Mouse (Mus musculus): ENCODE measurements around the gene Cracr2a. TPM values are rescaled to one million over a fixed set of nuclear protein-coding genes. Genes with fewer than 3 reads are reported as not detected.
"Not testable (repeated sequence)": the region's sequence is repeated elsewhere in the genome, so short reads cannot be mapped to it uniquely, and the experiment has no call there.

Gene Cracr2a
- polyA plus RNA-seq (2012; fragmentation: generic; extraction: Trizol) = 0.01 TPM
- long read RNA-seq, experiment 1 = 0 reads
- long read RNA-seq, experiment 2 = 0 reads

DNA sequence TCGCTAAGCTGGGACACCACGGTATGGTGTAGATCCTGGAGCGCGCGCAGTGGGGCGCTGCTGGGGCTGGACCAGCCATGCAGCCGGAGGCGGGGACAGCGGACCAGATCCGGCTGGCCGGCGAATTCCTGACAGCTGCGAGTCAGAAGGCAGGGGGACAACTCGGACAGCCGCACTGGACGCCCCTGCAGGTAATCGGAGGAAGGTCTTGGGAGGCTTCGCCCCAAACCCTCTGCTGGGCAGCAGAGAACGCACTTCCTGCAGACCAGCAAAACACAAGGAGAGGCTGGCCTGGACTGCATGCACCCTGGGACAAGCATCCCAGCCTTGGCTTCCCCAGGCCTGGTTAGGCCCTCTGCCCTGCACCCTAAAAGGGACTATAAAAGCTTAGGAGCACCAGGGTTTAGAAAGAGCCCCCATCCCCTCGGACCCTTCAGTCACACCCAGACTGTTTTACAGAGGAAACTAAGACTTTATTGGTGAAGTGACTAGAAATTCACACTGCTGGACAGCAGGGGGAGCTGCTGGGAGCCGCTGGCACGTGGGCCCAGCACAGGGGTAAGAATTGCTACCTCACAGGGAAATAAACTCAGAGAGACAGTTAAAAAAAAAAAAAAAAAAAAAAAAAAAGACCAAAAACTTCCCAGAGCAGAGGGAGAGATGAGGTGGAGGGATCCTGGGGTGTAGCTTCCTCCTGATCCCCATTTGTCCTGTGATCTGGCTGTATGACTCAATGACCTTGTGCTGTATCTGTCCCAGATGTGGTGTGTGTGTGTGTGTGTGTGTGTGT, at the start of gene Cracr2a:
Gene Cracr2a, plus strand, starts transcription at position 108 of the 790 bp plus-strand sequence.
- no peak within 1 kb of the TSS for H3K4me3 ChIP-seq (ENCODE audit: insufficient read depth, poor library complexity, severe bottlenecking)
- H3ac ChIP-seq (ENCODE audit: control insufficient read depth, insufficient read length, low read depth) = no peak within 1 kb of the TSS
- peaks cover 5% of the 10 kb centered on the region for H3K27me3 ChIP-seq (ENCODE audit: control insufficient read depth, insufficient read depth, insufficient read length)
- TF ChIP-seq FOSL1 (IDR thresholded peaks at IDR 0.05; ENCODE audit: insufficient read depth, low read length, poor library complexity, severe bottlenecking) = no peak
- no peak for TF ChIP-seq MAX (IDR thresholded peaks at IDR 0.05)
- no peak for TF ChIP-seq MYOD1 (IDR thresholded peaks at IDR 0.05; ENCODE audit: control insufficient read depth, insufficient read length, low read depth)
- TF ChIP-seq CEBPB (IDR thresholded peaks at IDR 0.05; ENCODE audit: low read depth) = no peak
- H3K79me3 ChIP-seq (ENCODE audit: low read depth) = no peaks in the 10 kb centered on the region
- no peaks in the 10 kb centered on the region for H3K36me3 ChIP-seq (ENCODE audit: control insufficient read depth, insufficient read depth)
- no peaks in the 10 kb centered on the region for H3K79me2 ChIP-seq (ENCODE audit: control insufficient read depth, insufficient read depth)

DNA sequence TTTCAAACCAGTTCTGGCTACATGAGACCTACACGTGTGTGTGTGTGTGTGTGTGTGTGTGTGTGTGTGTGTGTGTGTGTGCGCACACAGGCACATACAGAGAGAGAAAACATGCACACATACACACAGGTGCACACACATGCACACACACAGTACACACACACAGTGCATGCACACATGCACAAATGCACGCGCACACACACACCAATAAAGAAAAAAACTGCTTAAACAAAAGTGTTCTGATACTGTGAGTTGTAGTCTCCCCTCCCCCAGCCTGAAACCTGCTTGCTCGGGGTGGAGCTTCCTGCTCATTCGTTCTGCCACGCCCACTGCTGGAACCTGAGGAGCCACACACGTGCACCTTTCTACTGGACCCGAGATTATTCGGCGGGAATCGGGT, 47.4 kb upstream of the Cracr2a start:
- H3ac ChIP-seq (ENCODE audit: control insufficient read depth, insufficient read length, low read depth); H3K36me3 ChIP-seq (ENCODE audit: control insufficient read depth, insufficient read depth); H3K79me3 ChIP-seq (ENCODE audit: low read depth); H3K4me3 ChIP-seq (ENCODE audit: insufficient read depth, poor library complexity, severe bottlenecking); H3K79me2 ChIP-seq (ENCODE audit: control insufficient read depth, insufficient read depth); H3K27me3 ChIP-seq (ENCODE audit: control insufficient read depth, insufficient read depth, insufficient read length): not testable (repeated sequence)

- Histone ChIP-seq H3K79me3 (ENCODE audit: low read depth) (no peaks in the 10 kb centered on the region), H3K79me2 (ENCODE audit: control insufficient read depth, insufficient read depth) (no peaks in the 10 kb centered on the region), H3K27me3 (ENCODE audit: control insufficient read depth, insufficient read depth, insufficient read length) (peaks cover 5% of the 10 kb centered on the region), H3K4me3 (ENCODE audit: insufficient read depth, poor library complexity, severe bottlenecking) (no peak overlapping the region), H3K36me3 (ENCODE audit: control insufficient read depth, insufficient read depth) (no peaks in the 10 kb centered on the region), H3ac (ENCODE audit: control insufficient read depth, insufficient read length, low read depth) (no peak overlapping the region)
- TF ChIP-seq MAX (IDR thresholded peaks at IDR 0.05) (no peak), MYOD1 (IDR thresholded peaks at IDR 0.05; ENCODE audit: control insufficient read depth, insufficient read length, low read depth) (no peak), FOSL1 (IDR thresholded peaks at IDR 0.05; ENCODE audit: insufficient read depth, low read length, poor library complexity, severe bottlenecking) (no peak), CEBPB (IDR thresholded peaks at IDR 0.05; ENCODE audit: low read depth) (no peak), USF1 (IDR thresholded peaks at IDR 0.05; ENCODE audit: low read depth) (no peak), MYOG (IDR thresholded peaks at IDR 0.05; ENCODE audit: control insufficient read depth, extremely low read depth, insufficient read length) (no peak), CTCF (IDR thresholded peaks at IDR 0.05; ENCODE audit: control insufficient read depth, insufficient read depth, insufficient read length) (no peak)
Measured at GRCm38 (mm10) chr6:127521176-127521575, 40.0 kb upstream of the Cracr2a start.

- H3K36me3 ChIP-seq (ENCODE audit: control insufficient read depth, insufficient read depth) = no peaks in the 10 kb centered on the region
- TF ChIP-seq MYOD1 (IDR thresholded peaks at IDR 0.05; ENCODE audit: control insufficient read depth, insufficient read length, low read depth) (no peak), FOSL1 (IDR thresholded peaks at IDR 0.05; ENCODE audit: insufficient read depth, low read length, poor library complexity, severe bottlenecking) (no peak), CTCF (IDR thresholded peaks at IDR 0.05; ENCODE audit: control insufficient read depth, insufficient read depth, insufficient read length) (no peak), MYOG (IDR thresholded peaks at IDR 0.05; ENCODE audit: control insufficient read depth, extremely low read depth, insufficient read length) (no peak), USF1 (IDR thresholded peaks at IDR 0.05; ENCODE audit: low read depth) (no peak), MAX (IDR thresholded peaks at IDR 0.05) (no peak), CEBPB (IDR thresholded peaks at IDR 0.05; ENCODE audit: low read depth) (no peak)
- H3ac ChIP-seq (ENCODE audit: control insufficient read depth, insufficient read length, low read depth) = no peak overlapping the region
- H3K4me3 ChIP-seq (ENCODE audit: insufficient read depth, poor library complexity, severe bottlenecking) = no peak overlapping the region
- no peaks in the 10 kb centered on the region for H3K79me3 ChIP-seq (ENCODE audit: low read depth)
- H3K27me3 ChIP-seq (ENCODE audit: control insufficient read depth, insufficient read depth, insufficient read length) = peaks cover 5% of the 10 kb centered on the region
- H3K79me2 ChIP-seq (ENCODE audit: control insufficient read depth, insufficient read depth) = no peaks in the 10 kb centered on the region
Measured at GRCm38 (mm10) chr6:127522326-127522725, 38.8 kb upstream of the Cracr2a start.

DNA sequence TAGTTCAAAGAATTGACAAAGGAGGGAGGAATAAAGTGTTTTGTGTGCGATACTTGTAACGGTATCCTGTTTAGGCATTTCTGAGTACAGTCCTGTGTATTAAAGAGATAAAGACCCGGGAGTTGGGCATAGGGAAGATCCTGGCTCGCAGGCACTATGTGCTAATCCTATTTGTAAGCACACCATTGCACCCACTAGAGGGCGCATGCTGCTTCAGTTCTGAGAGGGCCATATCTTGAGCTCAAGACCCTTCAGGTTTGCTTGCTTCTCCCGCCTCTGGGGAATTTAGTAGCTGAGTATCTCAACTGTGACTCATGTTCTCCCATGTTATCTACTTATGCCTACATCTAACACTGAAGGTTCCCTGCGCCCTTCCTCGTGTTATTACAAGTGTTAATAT, 36.7 kb upstream of the Cracr2a start:
- no peak overlapping the region for H3K4me3 ChIP-seq (ENCODE audit: insufficient read depth, poor library complexity, severe bottlenecking)
- H3ac ChIP-seq (ENCODE audit: control insufficient read depth, insufficient read length, low read depth) = no peak overlapping the region
- H3K27me3 ChIP-seq (ENCODE audit: control insufficient read depth, insufficient read depth, insufficient read length) = peaks cover 5% of the 10 kb centered on the region
- H3K79me3 ChIP-seq (ENCODE audit: low read depth) = no peaks in the 10 kb centered on the region
- TF ChIP-seq CEBPB (IDR thresholded peaks at IDR 0.05; ENCODE audit: low read depth) (no peak), CTCF (IDR thresholded peaks at IDR 0.05; ENCODE audit: control insufficient read depth, insufficient read depth, insufficient read length) (peak; percentile 6), MAX (IDR thresholded peaks at IDR 0.05) (no peak), USF1 (IDR thresholded peaks at IDR 0.05; ENCODE audit: low read depth) (no peak), FOSL1 (IDR thresholded peaks at IDR 0.05; ENCODE audit: insufficient read depth, low read length, poor library complexity, severe bottlenecking) (no peak), MYOD1 (IDR thresholded peaks at IDR 0.05; ENCODE audit: control insufficient read depth, insufficient read length, low read depth) (no peak), MYOG (IDR thresholded peaks at IDR 0.05; ENCODE audit: control insufficient read depth, extremely low read depth, insufficient read length) (no peak)
- no peaks in the 10 kb centered on the region for H3K36me3 ChIP-seq (ENCODE audit: control insufficient read depth, insufficient read depth)
- H3K79me2 ChIP-seq (ENCODE audit: control insufficient read depth, insufficient read depth) = no peaks in the 10 kb centered on the region

DNA sequence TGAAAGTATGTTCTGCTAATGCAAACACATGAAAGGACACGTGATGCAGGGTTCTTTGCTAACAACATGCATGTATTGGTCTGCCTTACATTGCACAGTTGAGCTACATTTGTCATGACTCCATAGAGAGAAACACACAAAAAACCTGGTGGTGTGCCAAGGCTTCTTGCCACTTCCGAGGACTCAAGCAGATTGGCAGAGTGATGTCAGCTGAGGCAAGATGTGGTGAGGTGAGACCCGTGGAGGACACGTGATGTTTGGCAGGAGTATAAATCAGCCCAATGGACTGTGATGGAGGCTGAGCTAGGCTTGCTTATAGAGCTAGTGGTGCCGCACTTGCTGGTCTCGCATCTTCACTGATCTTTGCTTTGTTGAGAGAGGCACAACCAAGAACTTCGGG, 32.5 kb upstream of the Cracr2a start:
- Histone ChIP-seq H3K79me3 (ENCODE audit: low read depth) (no peaks in the 10 kb centered on the region), H3K36me3 (ENCODE audit: control insufficient read depth, insufficient read depth) (no peaks in the 10 kb centered on the region), H3K4me3 (ENCODE audit: insufficient read depth, poor library complexity, severe bottlenecking) (no peak overlapping the region), H3K27me3 (ENCODE audit: control insufficient read depth, insufficient read depth, insufficient read length) (no peaks in the 10 kb centered on the region), H3K79me2 (ENCODE audit: control insufficient read depth, insufficient read depth) (no peaks in the 10 kb centered on the region), H3ac (ENCODE audit: control insufficient read depth, insufficient read length, low read depth) (no peak overlapping the region)
- TF ChIP-seq FOSL1 (IDR thresholded peaks at IDR 0.05; ENCODE audit: insufficient read depth, low read length, poor library complexity, severe bottlenecking) (no peak), MYOG (IDR thresholded peaks at IDR 0.05; ENCODE audit: control insufficient read depth, extremely low read depth, insufficient read length) (no peak), CEBPB (IDR thresholded peaks at IDR 0.05; ENCODE audit: low read depth) (no peak), USF1 (IDR thresholded peaks at IDR 0.05; ENCODE audit: low read depth) (no peak), MAX (IDR thresholded peaks at IDR 0.05) (no peak), CTCF (IDR thresholded peaks at IDR 0.05; ENCODE audit: control insufficient read depth, insufficient read depth, insufficient read length) (no peak), MYOD1 (IDR thresholded peaks at IDR 0.05; ENCODE audit: control insufficient read depth, insufficient read length, low read depth) (no peak)

All from C2C12 (cell line).